Mouse (Mus musculus): Measurements from ENCODE around the gene Cmya5.
"Not testable (repeated sequence)": the region's sequence is repeated elsewhere in the genome, so short reads cannot be mapped to it uniquely, and the experiment has no call there.

Cmya5 gene

GRCm38 (mm10) chr13:93128111-93128860 lies 16.2 kb downstream of the Cmya5 start:
- no peak for DNase-seq (ENCODE audit: extremely low spot score, low read depth, low spot score)

- DNase-seq (ENCODE audit: extremely low spot score, low read depth, low spot score): no peak
Observed at GRCm38 (mm10) chr13:93122321-93122720, 22.2 kb downstream of the Cmya5 start.

GRCm38 (mm10) chr13:93117241-93117640 lies 27.3 kb downstream of the Cmya5 start:
- DNase-seq (ENCODE audit: extremely low spot score, low read depth, low spot score): no peak

- no peak for DNase-seq (ENCODE audit: extremely low spot score, low read depth, low spot score)
Observed at GRCm38 (mm10) chr13:93102340-93103090, 42.0 kb downstream of the Cmya5 start.

- no peak for DNase-seq (ENCODE audit: extremely low spot score, low read depth, low spot score)
Observed at GRCm38 (mm10) chr13:93098596-93098995, 45.9 kb downstream of the Cmya5 start.

- no peak for DNase-seq (ENCODE audit: extremely low spot score, low read depth, low spot score)
Observed at GRCm38 (mm10) chr13:93096643-93097042, 47.9 kb downstream of the Cmya5 start.

- DNase-seq (ENCODE audit: extremely low spot score, low read depth, low spot score): no peak
Observed at GRCm38 (mm10) chr13:93095097-93095791, 49.3 kb downstream of the Cmya5 start.

GRCm38 (mm10) chr13:93094204-93094935 lies 50.2 kb downstream of the Cmya5 start:
- DNase-seq (ENCODE audit: extremely low spot score, low read depth, low spot score): no peak

- no peak for DNase-seq (ENCODE audit: extremely low spot score, low read depth, low spot score)
Observed at GRCm38 (mm10) chr13:93093697-93094096, 50.8 kb downstream of the Cmya5 start.

GRCm38 (mm10) chr13:93092916-93093429 lies 51.6 kb downstream of the Cmya5 start:
- no peak for DNase-seq (ENCODE audit: extremely low spot score, low read depth, low spot score)

- no peak for DNase-seq (ENCODE audit: extremely low spot score, low read depth, low spot score)
Observed at GRCm38 (mm10) chr13:93091866-93092455, 52.6 kb downstream of the Cmya5 start.

GRCm38 (mm10) chr13:93091176-93091575 lies 53.3 kb downstream of the Cmya5 start:
- DNase-seq (ENCODE audit: extremely low spot score, low read depth, low spot score): no peak

GRCm38 (mm10) chr13:93089481-93089880 lies 55.0 kb downstream of the Cmya5 start:
- DNase-seq (ENCODE audit: extremely low spot score, low read depth, low spot score): no peak

- DNase-seq (ENCODE audit: extremely low spot score, low read depth, low spot score): no peak
Observed at GRCm38 (mm10) chr13:93085711-93086110, 58.8 kb downstream of the Cmya5 start.

- not testable (repeated sequence) for DNase-seq (ENCODE audit: extremely low spot score, low read depth, low spot score)
Observed at GRCm38 (mm10) chr13:93082324-93082723, 62.2 kb downstream of the Cmya5 start.

GRCm38 (mm10) chr13:93080859-93081258 lies 63.7 kb downstream of the Cmya5 start:
- DNase-seq (ENCODE audit: extremely low spot score, low read depth, low spot score): no peak

GRCm38 (mm10) chr13:93074147-93074641 lies 70.3 kb downstream of the Cmya5 start:
- no peak for DNase-seq (ENCODE audit: extremely low spot score, low read depth, low spot score)

- no peak for DNase-seq (ENCODE audit: extremely low spot score, low read depth, low spot score)
Observed at GRCm38 (mm10) chr13:93073595-93073994, 70.9 kb downstream of the Cmya5 start.

- DNase-seq (ENCODE audit: extremely low spot score, low read depth, low spot score): no peak
Observed at GRCm38 (mm10) chr13:93072871-93073411, 71.6 kb downstream of the Cmya5 start.

GRCm38 (mm10) chr13:93070406-93070805 lies 74.1 kb downstream of the Cmya5 start:
- no peak for DNase-seq (ENCODE audit: extremely low spot score, low read depth, low spot score)
